Mouse (Mus musculus) thymus, postnatal 10 days (tissue): ENCODE measurements around the gene Cntnap5c.
"Not testable (repeated sequence)": the region's sequence is repeated elsewhere in the genome, so short reads cannot be mapped to it uniquely, and the experiment has no call there.

Experiments used
- DNase-seq, 2 experiments: peaks; one replicate each; pipeline ENCODE4 v3.0.0; 2021; ENCODE audit warnings: low spot score in 2 of 2

The Cntnap5c gene

DNA sequence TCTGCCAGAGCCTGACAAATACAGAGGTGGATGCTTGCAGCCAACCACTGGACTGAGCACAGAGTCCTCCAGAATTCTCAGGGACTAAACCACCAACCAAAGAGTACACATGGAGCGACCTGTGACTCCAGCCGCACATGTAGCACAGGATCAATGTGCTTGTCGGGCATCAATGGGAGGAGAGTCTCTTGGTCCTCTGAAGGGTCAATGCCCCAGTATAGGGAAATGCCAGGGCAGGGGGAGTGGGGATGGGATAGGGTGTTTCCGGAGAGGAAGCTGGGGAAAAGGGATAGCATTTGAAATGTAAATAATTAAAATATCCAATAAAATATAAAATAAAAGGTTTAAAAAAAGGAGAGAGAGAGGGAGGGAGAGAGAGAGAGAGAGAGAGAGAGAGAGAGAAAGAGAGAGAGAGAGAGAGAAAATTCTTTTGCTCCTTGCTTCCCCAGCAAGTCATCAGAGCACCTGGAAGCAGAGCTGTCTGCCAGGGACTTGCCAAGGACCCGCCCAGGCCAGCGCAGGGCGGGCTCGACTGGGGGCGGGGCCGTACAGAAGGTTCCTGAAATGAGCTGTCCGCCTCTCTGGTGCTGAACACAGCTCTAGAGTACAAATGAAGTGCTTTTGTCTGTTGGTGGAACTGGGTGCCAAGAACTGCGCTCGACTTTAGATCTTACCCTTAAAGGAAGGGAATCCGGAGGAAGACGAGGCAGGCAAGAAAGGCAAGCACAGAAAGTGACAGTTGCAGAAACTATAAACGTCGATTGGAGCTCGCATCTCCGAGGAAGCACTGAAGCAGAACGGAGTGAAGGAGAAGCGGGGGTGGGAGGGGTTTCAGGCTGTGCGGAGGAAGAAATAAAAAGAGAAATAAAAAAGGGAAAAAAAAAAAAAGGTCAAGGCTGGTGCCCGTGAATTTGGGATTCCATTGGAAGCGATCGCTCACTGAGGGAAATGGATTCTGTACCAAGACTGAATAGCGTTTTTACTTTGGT, at the start of gene Cntnap5c:
Cntnap5c (plus strand) TSS at position 949 of the 989 bp plus-strand sequence.
- DNase-seq: no peak

DNA sequence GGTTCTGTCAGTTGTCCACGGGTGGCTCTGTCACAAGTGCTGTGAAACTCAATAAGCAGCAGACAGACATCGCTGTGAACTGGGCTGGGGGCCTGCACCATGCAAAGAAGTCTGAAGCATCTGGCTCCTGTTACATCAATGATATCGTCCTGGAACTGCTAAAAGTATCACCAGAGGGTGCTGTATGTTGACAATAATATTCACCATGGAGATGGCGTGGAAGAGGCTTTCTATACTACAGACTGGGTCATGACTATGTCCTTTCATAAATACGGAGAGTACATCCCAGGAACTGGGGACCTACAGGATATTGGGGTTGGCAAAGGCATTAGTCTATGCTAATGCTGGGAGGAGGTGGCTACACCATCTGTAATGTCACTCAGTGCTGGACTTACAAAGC, 27.3 kb upstream of the Cntnap5c start, which contains the start of gene Gm21834:
Gm21834 (minus strand) TSS at position 101 of the 400 bp plus-strand sequence.
- DNase-seq: no peak

DNA sequence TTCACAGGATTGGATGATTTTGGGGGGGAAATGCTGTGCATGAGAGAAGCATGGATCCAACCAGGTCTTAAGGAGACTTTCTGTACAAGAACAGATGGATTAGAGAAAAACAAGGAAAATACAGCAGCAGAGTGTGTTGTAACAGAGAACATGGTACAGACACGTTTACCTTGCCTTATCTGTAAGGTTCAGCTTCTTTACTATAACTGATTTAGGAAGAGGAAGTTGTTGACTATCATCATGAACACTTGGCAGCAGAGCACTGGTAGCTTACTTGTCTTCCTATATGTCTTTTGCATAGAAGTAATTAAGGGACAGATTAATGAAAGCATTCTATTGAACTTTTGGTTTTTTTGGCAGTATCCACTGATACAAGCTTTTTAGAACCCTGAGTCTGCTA, 11.3 kb upstream of the Cntnap5c start:
- DNase-seq: no peak

DNA sequence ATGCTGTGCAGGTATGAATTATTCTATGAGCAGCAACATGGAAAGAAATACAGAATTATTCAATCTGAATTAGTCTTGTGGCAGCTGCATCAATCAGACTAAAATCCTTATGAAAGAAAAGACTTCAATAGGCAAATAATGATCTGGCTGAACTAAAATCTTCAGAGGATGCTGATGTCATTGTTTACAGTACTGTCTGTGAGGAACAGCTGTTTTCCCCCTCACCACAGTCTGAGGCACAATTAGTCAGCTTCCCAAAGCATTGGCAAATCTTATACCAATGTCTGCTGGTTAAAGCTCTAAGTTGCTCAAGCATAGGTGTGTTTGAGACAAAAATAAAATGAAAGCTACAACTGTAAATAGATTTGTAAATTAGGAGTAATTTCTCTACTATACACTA, 2.1 kb upstream of the Cntnap5c start:
- DNase-seq: no peak

DNA sequence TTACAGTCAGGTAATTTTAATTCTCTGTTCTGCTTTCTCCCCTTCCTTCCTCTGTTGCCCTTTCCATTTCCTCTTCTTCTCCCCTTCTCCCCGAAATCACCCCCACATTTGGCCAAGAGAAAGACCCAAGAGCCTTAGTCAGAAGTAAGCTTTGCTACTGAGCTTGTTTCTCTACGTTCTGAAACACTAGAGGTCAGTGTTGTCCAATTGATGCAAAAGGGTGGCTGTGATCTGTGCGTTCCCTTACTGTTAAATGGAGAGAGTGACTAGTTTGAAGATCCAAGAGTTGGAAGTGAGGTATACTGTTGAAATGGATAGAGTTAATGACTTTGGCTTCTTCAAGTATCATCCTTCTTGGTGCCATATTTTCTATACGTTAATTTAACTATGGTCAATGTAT, 1.5 kb downstream of the Cntnap5c start:
- DNase-seq: no peak

DNA sequence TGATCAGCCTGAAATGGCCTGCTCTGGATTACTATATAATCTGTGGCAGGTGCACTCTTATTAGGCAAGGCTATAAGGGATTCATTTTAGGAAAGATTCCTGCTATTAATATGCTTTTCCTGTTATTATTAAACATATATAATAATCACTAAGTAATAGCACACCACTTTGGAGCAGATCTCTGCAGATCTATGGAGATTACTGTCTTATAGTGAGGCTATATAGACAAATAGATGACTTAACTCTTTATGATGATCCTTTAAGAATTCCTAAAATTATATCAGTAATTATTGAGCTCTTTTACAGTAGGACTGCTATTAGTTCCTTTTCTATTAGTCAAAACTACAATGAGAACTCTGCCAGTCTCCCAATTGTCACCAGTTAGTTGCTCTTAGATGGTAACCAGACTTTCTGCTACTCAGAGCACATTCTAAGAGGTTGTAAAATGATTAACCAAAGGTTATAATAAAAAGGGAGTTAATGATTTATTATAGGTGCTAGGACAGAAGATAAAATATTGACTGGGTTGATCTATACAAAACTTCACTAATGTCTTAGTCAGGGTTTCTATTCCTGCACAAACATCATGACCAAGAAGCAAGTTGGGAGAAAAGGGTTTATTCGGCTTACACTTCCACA, 18.9 kb downstream of the Cntnap5c start:
- no peak for DNase-seq

DNA sequence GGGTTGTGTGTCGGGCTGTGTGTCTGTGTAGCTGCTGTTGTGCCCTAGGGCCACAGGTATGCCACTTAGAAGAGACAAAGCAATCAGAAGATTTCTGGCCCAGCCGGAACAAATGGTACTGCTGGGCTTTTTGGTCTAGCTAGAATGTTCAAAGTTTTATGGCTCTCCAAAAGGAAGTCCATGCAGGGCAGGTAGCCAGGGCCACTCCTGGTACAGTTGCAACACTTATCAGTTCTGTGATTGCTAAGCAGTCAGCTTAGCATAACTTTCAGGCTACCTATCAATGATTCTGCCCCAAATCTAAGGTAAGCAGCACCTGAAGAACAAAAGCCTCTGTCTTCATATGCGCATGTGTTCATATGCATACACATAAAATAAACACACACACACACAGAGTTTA, 26.0 kb downstream of the Cntnap5c start:
- DNase-seq: no peak

DNA sequence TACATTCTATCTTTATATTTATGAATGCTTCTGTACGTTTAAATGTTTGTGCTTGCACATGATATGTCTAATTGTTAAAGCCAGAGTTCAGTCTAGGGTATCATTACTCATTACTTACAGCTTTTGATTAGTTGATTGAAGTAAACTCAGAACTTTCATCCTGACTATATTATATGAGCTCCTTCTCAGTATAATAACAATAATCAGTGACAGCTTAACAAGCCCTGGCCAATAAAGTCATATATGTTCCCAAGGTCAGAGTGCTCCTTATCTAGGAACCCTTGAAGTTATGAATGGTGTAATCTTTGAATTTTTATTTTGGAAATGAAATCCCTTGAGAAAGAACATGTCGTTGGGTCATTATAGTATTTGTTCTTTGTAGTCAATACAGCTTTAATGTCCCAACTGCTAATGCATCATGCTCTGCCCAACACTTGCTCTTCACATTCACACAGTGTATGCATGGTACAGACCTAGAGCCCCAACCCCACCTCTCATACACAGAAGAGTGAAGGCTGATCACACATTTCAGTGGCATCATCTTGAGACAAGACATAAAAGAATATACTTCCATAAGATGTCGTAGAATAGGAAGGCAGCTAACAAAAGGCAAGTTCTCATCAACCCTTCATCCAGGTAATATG, 27.4 kb downstream of the Cntnap5c start:
- no peak for DNase-seq

DNA sequence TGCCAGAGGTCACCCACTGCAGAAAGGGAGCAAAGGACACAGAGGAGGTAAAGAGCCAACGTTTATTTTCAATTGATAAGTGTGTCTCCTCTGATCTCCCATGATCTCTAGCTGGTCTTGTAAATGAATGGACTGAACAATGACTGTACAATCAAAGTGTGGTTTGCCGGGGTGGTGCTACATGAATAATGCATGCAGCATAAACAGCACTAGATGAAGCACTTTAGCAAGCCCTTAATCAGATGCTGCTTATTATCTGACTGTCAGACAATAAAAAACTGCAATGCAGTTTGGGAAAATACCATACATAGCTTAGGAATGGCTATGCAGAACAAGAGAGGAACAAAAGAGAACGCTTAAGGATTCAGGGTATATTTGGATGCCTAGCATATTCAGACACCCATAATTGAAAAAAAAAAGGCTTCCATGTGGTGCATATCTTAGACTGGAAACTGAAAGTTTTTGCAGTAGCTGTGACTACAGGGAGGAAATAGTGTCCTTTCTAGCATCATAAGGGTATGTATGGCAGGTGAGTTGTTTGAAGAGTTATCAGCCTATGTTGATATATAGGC, 30.1 kb downstream of the Cntnap5c start:
- no peak for DNase-seq

DNA sequence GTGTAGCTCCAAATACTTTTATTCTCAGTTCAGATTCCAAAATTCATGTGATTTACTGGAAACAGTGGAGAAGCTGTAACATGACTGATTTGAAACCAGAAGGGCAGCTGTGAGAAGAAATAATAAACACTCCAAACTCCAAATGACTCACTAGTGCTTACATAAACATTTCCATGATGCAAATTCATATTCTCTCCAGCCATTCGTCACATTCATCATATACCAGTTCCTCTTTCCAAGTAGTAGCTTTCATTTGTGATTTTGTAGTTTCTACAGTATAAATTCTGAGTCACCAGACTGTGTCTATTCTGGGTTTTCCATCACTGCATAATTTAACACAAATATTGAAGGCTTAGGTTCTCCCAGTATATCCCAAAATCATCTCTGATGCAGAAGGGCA, 31.8 kb downstream of the Cntnap5c start:
- DNase-seq: no peak

DNA sequence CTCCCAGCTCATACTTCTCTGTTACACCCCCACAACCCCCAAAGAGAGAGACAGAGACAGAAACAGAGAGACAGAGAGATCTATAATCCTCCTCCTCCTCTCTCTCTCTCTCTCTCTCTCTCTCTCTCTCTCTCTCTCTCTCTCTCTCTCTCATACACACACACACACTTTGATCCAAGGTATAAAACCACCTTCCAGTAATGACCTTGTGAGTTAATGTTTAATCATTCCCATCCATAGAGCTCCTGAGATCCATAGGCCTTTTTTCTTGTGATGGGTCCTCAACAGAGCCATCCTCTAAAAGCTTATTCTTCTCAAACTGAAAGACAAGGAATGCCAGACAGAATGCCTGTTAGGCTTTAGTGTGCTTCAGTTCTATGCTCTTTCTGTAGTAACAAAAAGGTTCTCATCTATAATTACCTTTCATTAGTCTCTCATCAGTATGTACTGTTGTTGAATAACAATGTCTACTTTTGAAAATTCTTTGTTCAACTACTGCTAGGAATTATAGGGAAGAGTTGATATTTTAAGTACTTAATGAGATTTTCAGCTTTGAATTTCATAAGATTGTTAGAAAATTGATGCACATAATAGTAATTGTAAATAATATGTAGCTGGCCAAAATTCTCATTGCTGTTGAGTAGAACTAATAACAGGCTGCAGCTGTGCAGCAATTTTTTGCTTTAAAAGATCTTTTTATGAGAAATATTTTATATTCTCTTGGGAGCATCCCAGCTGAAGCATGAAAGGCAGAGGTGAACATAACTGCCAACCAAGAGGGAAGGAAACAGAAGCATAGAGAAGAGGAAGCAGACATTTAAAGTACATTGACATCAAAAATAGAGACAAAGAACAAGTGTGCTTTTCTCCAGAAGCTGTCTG, 68.0 kb downstream of the Cntnap5c start:
- no peak for DNase-seq

DNA sequence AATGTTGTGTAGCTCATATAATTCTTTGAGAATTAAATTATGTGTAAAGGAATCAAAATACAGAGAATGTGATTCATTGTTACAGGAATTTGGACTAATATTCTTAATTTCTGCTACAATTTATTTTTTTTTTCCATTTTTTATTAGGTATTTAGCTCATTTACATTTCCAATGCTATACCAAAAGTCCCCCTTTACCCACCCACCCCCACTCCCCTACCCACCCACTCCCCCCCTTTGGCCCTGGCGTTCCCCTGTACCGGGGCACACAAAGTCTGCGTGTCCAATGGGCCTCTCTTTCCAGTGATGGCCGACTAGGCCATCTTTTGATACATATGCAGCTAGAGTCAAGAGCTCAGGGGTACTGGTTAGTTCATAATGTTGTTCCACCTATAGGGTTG, 86.4 kb downstream of the Cntnap5c start:
- not testable (repeated sequence) for DNase-seq

DNA sequence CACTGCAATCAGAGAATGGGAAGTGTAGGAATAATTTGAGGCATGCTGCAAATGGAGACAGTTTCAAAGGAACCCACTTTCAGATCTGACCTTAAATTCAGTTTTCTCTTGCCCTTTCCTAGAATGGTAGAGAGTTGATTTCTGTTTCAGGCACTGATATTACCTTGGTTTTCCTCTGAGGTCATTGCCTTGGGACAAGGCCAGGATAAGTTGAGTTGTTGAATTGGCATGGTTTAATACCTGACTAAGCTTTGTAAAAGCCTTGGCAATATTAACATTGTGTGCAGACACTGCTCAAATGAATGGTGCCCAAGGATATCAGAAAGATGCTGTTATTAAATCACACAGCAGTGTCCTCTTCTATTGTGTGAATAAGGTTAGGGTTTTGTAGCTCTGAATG, 96.6 kb downstream of the Cntnap5c start:
- DNase-seq: no peak

DNA sequence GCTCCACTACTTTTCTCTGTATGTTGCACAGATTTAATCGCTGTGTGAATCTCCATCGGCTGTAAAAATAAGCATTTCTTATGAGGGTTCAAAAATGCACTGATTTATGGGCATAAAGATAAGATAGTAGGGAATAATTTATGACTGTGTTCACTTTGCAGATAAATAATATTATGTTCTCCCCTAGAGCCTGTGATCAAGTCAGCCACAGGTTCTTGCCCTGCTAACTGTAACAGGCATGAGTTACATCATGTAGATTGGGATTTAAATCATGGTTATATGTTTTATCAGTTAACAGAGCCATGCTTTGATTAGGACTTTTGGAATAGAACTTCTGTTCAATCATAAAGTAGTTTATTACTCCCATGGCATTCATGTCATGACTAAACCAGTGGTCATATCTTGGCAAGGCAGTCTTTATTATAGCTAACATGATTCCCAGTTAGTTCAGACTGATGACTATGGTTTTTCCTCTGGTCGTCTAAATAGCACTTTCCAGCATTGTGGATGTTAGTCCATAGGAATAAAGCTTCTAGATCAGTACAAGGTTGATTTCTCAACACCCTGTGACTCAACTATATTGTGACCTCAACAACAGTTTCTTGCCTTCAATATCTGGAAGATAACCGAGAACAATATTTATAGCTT, 118.5 kb downstream of the Cntnap5c start:
- no peak for DNase-seq

DNA sequence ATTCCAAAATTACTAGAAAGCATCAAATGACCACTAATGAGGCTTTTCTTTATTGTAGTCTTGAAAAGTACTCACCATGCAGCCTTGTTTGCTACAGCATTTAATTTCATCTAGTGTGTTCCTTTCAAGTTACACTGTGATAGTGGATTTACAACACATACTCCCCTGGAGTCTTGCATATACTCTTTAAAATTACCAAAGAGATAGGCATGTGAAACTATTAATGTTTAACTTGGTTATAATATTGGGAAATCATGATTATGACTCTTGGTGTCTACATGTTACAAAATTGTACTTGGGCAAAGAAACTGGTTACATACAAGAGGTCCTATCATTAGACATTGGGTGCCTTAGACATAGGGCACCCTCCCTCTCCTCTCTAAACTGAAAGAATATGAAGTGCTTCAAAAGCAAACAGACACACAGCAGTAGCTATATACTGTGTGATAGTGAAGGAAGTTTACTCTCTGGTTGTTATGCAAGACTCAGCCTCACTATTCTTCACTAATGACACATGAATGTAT, 142.5 kb downstream of the Cntnap5c start:
- DNase-seq: no peak

DNA sequence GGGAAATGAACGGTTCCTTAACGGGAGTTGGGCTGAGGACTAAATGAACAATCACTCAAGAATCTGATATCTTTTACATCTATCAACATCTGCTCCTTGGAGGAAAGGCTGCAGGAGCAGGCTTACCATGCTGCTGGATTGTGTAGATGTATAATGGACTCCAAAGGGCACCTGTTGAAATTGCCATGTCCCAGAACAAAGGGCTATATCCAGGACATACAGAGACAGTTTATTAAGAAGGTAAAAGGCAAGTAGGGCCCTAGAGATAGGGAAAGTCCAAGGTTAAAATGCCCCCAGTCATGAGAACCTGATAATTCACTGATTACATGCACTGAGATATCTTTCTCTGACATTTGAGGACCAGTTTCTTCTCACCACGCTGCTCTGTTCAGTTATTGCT, 214.9 kb downstream of the Cntnap5c start:
- DNase-seq: no peak

DNA sequence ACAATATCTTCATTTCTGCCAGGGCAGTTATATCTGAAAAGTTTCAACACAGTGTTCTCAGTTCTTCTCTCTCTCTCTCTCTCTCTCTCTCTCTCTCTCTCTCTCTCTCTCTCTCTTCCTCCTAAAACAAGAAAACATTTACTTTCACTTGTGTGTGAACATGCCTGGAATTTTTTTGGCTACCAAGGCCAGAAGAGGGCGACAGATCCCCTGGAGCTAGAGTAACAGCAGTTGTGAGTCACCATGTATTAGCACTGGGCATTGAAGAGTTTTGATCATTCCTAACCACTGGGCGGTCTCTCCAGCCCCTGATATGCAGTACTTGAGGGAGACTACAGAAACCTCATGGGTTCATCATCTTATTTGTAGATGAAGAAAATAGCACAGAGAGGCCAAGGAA, 219.1 kb downstream of the Cntnap5c start:
- DNase-seq: no peak

DNA sequence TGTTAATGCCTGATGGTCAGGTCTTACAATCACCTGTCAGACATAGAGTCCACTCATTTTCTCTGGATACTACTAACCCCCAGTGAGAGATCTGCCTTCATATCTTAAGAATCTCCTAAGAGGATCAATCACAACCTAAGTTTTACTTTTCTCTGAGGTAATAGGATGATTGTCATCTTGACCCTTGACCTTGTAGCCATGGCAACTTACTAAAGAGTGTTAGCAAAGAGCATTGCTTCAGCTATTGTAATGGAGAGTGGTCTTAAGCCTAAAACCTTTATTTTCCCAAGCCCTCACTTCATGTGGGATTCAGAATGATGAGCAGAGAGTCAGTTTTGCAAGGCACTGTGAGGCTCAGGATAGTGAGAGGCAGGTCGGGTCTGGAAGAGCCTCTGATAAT, 227.1 kb downstream of the Cntnap5c start:
- no peak for DNase-seq

DNA sequence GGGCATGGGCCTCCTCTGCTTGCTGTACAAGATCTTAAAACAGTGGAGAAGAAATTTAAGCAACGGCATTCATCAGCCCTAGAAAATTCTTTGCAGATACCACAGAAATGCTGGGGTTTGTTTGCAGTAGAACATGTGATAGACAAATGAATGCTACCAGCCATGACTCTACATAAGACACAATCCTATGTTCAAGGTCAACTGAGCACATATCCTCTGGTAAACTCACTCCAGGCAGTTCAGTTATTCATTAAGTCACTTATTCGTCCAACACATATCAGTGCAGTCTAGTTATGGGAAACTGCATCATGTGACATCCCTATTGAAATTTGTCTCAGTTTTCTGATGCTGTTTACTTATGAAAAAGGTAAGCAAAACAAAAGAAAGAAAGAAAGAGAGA, 229.7 kb downstream of the Cntnap5c start:
- DNase-seq: no peak

DNA sequence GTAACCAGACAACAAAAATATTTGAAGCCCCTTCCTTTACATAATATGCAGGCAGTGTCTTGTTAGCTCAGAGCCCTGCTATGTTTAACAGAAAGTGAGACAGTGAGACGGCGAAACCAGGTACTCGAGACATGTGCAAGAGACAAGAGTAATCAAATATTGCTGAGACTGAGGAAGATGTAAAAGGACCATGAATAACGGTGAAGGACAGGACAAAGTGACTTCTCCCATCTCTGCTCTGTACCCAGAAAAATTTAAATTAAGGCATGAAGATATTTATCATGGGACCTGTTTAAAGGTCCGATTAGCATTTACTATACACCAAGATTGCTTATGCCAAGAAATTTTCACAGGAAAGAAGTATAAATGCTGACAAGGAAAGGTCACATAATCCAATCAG, 233.5 kb downstream of the Cntnap5c start:
- no peak for DNase-seq
